Mouse (Mus musculus) intestine, postnatal 0 days (tissue): ENCODE data around the gene Abcd3. TPM values are rescaled to one million over a fixed set of nuclear protein-coding genes. Genes with fewer than 3 reads are reported as not detected.
A peak's percentile ranks its signal among the peaks of the same experiment; 100 is the strongest.

Experiments
- ATAC-seq: fragments of 200-750 bp; cut with Nextera tagmentation; 2 replicates; pipeline ENCODE4 v1.8.0; 2017; ENCODE audit warnings: mild to moderate bottlenecking, moderate TSS enrichment, moderate library complexity
- H3K27ac ChIP-seq: fragments of 300-500 bp; sonication (generic); 2 replicates; pipeline ENCODE4 v1.5.1; 2014; ENCODE audit warnings: mild to moderate bottlenecking, low read depth, low read length, moderate library complexity
- H3K27me3 ChIP-seq: fragments of 300-500 bp; sonication (generic); replicated peaks from 2 replicates; pipeline ENCODE4 v1.6.1; 2014; ENCODE audit warnings: low read length, mixed read lengths; ENCODE audit not compliant: control insufficient read depth, insufficient read depth
- H3K36me3 ChIP-seq: fragments of 300-500 bp; sonication (generic); 2 replicates; pipeline ENCODE4 v1.6.1; 2014; ENCODE audit warnings: mild to moderate bottlenecking, moderate library complexity; ENCODE audit not compliant: control insufficient read depth, insufficient read depth
- H3K4me1 ChIP-seq: fragments of 300-500 bp; sonication (generic); replicated peaks from 2 replicates; pipeline ENCODE4 v1.6.1; 2014; ENCODE audit warnings: antibody characterized with exemption, low read length, mixed read lengths; ENCODE audit not compliant: control insufficient read depth, insufficient read depth
- H3K4me2 ChIP-seq: fragments of 300-500 bp; sonication (generic); replicated peaks from 2 replicates; pipeline ENCODE4 v1.6.1; 2014; ENCODE audit warnings: low read depth, mild to moderate bottlenecking, moderate library complexity
- H3K4me3 ChIP-seq: fragments of 300-500 bp; sonication (generic); 2 replicates; pipeline ENCODE4 v1.5.1; 2014; ENCODE audit warnings: low read depth, low read length
- H3K9ac ChIP-seq: fragments of 300-500 bp; sonication (generic); 2 replicates; pipeline ENCODE4 v1.6.1; 2014; ENCODE audit warnings: mild to moderate bottlenecking, low read depth, low read length
- H3K9me3 ChIP-seq: fragments of 300-500 bp; sonication (generic); 2 replicates; pipeline ENCODE4 v1.6.1; 2016; ENCODE audit warnings: mixed run types; ENCODE audit not compliant: control insufficient read depth
- CTCF ChIP-seq: sonication (generic); IDR thresholded peaks from 2 replicates; pipeline ENCODE4 v1.5.1; 2016; ENCODE audit warnings: low read depth, mild to moderate bottlenecking, control low read depth, antibody characterized with exemption, moderate library complexity
- WGBS: fragments of 180-500 bp; shearing (Covaris S2); extraction: QIAGEN DNeasy Blood & Tissue Kit; methylation state at CpG from one replicate; pipeline ENCODE4 v1.1.7; 2014; 5-methylcytosine and 5-hydroxymethylcytosine counted together
- polyA plus RNA-seq: library from polyadenylated mRNA; unstranded; fragments of >200 nt; fragmentation: Nextera tagmentation; extraction: Ambion mirVana; gene quantifications from 2 replicates; pipeline ENCODE4 v1.2.1, GENCODE M21; 2015

Gene Abcd3
- polyA plus RNA-seq, 1 experiment from 2014 or later, result 46.9 TPM

- Histone ChIP-seq H3K27me3 (no peaks in the 10 kb centered on the region), H3K4me2 (peak overlapping the region; percentile 27), H3K9ac (no peak overlapping the region), H3K9me3 (no peaks in the 10 kb centered on the region), H3K4me1 (no peaks in the 10 kb centered on the region), H3K27ac (peak overlapping the region; percentile 73), H3K36me3 (peaks cover 11% of the 10 kb centered on the region; the same call in 1 of the 2 replicates), H3K4me3 (no peak overlapping the region)
- 15% methylated on average over 18 of the region's 18 CpGs for WGBS
- peak; percentile 89 for TF ChIP-seq CTCF
- peak; percentile 79 for ATAC-seq
Measured at GRCm38 (mm10) chr3:121736025-121736744, 78.9 kb downstream of the Abcd3 start.

GRCm38 (mm10) chr3:121735542-121735941, 79.6 kb downstream of the Abcd3 start:
- ATAC-seq, result peak; percentile 37; the same call in 1 of the 2 replicates
- H3K36me3 ChIP-seq, result peaks cover 11% of the 10 kb centered on the region; the same call in 1 of the 2 replicates
- H3K9me3 ChIP-seq, result no peaks in the 10 kb centered on the region
- TF ChIP-seq CTCF, result no peak
- no peak overlapping the region for H3K9ac ChIP-seq
- no peak overlapping the region for H3K4me2 ChIP-seq
- WGBS, result 54% methylated on average over 7 of the region's 7 CpGs
- no peak overlapping the region for H3K27ac ChIP-seq
- H3K4me3 ChIP-seq, result no peak overlapping the region
- no peaks in the 10 kb centered on the region for H3K27me3 ChIP-seq
- H3K4me1 ChIP-seq, result no peaks in the 10 kb centered on the region

GRCm38 (mm10) chr3:121729678-121730077, 85.4 kb downstream of the Abcd3 start:
- no peak overlapping the region for H3K4me2 ChIP-seq
- TF ChIP-seq CTCF, result no peak
- H3K9me3 ChIP-seq, result no peaks in the 10 kb centered on the region
- peaks cover 11% of the 10 kb centered on the region; the same call in 1 of the 2 replicates for H3K36me3 ChIP-seq
- H3K4me3 ChIP-seq, result no peak overlapping the region
- no peak for ATAC-seq
- no peak overlapping the region for H3K9ac ChIP-seq
- no peaks in the 10 kb centered on the region; the same call in 1 of the 2 replicates for H3K27me3 ChIP-seq
- H3K27ac ChIP-seq, result no peak overlapping the region
- no peaks in the 10 kb centered on the region for H3K4me1 ChIP-seq
- WGBS, result 81% methylated on average over 4 of the region's 4 CpGs

GRCm38 (mm10) chr3:121725651-121726050, 89.5 kb downstream of the Abcd3 start:
- H3K27ac ChIP-seq, result no peak overlapping the region
- H3K9me3 ChIP-seq, result no peaks in the 10 kb centered on the region
- H3K9ac ChIP-seq, result no peak overlapping the region
- no peaks in the 10 kb centered on the region; the same call in 1 of the 2 replicates for H3K36me3 ChIP-seq
- peaks cover 3% of the 10 kb centered on the region; the same call in 1 of the 2 replicates for H3K27me3 ChIP-seq
- TF ChIP-seq CTCF, result no peak
- H3K4me1 ChIP-seq, result peaks cover 6% of the 10 kb centered on the region
- H3K4me2 ChIP-seq, result peak overlapping the region; percentile 95; the same call in 1 of the 2 replicates
- no peak overlapping the region for H3K4me3 ChIP-seq
- ATAC-seq, result no peak
- WGBS, result 79% methylated on average over 10 of the region's 10 CpGs

GRCm38 (mm10) chr3:121724553-121724952, 90.5 kb downstream of the Abcd3 start:
- Histone ChIP-seq H3K36me3 (no peaks in the 10 kb centered on the region; the same call in 1 of the 2 replicates), H3K27me3 (peaks cover 13% of the 10 kb centered on the region; the same call in 1 of the 2 replicates), H3K4me3 (peak overlapping the region; percentile 63), H3K27ac (no peak overlapping the region), H3K4me2 (peak overlapping the region; percentile 95), H3K9ac (no peak overlapping the region), H3K9me3 (no peaks in the 10 kb centered on the region), H3K4me1 (peaks cover 6% of the 10 kb centered on the region)
- no peak for ATAC-seq
- 19% methylated on average over 12 of the region's 12 CpGs for WGBS
- no peak for TF ChIP-seq CTCF

- H3K4me2 ChIP-seq, result peak overlapping the region; percentile 95
- H3K9ac ChIP-seq, result peak overlapping the region; percentile 65
- peaks cover 6% of the 10 kb centered on the region for H3K4me1 ChIP-seq
- H3K27me3 ChIP-seq, result peaks cover 15% of the 10 kb centered on the region; the same call in 1 of the 2 replicates
- H3K9me3 ChIP-seq, result no peaks in the 10 kb centered on the region
- ATAC-seq, result 0 out of 2 replicates have a peak, but pooled peaks have one; percentile 12
- no peaks in the 10 kb centered on the region; the same call in 1 of the 2 replicates for H3K36me3 ChIP-seq
- 4% methylated on average over 20 of the region's 20 CpGs for WGBS
- H3K4me3 ChIP-seq, result peak overlapping the region; percentile 63
- TF ChIP-seq CTCF, result no peak
- H3K27ac ChIP-seq, result no peak overlapping the region; the same call in 1 of the 2 replicates
Measured at GRCm38 (mm10) chr3:121723968-121724524, 91.1 kb downstream of the Abcd3 start.
